Mouse (Mus musculus) lung, adult 2 months (tissue): ENCODE measurements at regions not wholly inside any gene's neighbourhood (a gene's known extent, or its start where the extent isn't known, plus 50 kb on each side); places are given as distances from the start of the nearest gene placed in this dataset.

Experiments
- CTCF ChIP-seq: fragments of 200-500 bp; IDR thresholded peaks from 2 replicates; pipeline ENCODE4 v1.5.1; 2011; ENCODE audit warnings: mild to moderate bottlenecking, low read length, control low read depth; ENCODE audit not compliant: insufficient read depth
- POLR2A ChIP-seq: fragments of 200-500 bp; IDR thresholded peaks from 2 replicates; pipeline ENCODE4 v1.6.1; 2011; ENCODE audit warnings: low read depth, mild to moderate bottlenecking, control low read depth, low read length, borderline replicate concordance; ENCODE audit errors: extremely low read depth

DNA sequence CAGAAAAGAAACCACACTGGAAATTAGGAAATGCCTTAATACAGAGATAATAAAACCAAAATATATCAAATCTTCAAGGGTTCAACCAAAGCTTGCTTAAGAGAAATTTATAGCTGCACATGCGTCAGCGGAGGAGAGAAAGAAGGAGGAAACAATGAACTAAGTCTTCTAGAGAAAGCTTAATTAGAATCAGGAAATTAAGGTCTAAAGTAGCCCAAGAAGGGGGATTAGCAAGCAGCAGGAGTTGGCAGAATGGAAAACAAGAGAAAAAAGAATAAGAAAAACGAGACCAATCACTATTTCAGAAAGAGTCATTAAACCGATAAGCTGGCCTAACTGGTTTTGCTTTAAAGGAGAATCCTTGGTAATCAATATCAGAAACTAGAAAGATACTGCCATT lies 119.4 kb upstream of the Irf2bp2 start:
- TF ChIP-seq CTCF (no peak), POLR2A (no peak)
